Mouse (Mus musculus) megakaryocyte-erythroid progenitor cell, adult 5-6 weeks (primary cell): ENCODE measurements around the gene Bcl11a. TPM values are rescaled to one million over a fixed set of nuclear protein-coding genes. Genes with fewer than 3 reads are reported as not detected.

ENCODE experiments used
- ATAC-seq: replicated peaks from 2 replicates; pipeline ENCODE4 v1.8.0; 2016; ENCODE audit warnings: mild to moderate bottlenecking, inconsistent platforms; ENCODE audit not compliant: severe bottlenecking, poor library complexity, low FRiP score, low TSS enrichment
- total RNA-seq, 2 experiments: library from RNA; stranded (forward) in 1 of 2; stranded (reverse) in 1 of 2; fragments of 200-1000, 215-1000 nt in 1 of 2; fragments of >200 nt in 1 of 2; fragmentation: Nextera tagmentation in 1 of 2; gene quantifications; 2 replicates each; pipeline ENCODE4 v1.2.3; 2014 to 2017

Bcl11a gene
- total RNA-seq, 2 experiments from 2014 or later: 74.2 to 225 TPM

- no peak for ATAC-seq
Observed at GRCm38 (mm10) chr11:24142316-24142715, 64.5 kb downstream of the Bcl11a start.

- ATAC-seq: no peak
Observed at GRCm38 (mm10) chr11:24144159-24144946, 66.5 kb downstream of the Bcl11a start.

GRCm38 (mm10) chr11:24146034-24146433, 68.2 kb downstream of the Bcl11a start:
- no peak for ATAC-seq

- no peak for ATAC-seq
Observed at GRCm38 (mm10) chr11:24146437-24146836, 68.6 kb downstream of the Bcl11a start.

- ATAC-seq: peak; percentile 21; the same call in 1 of the 2 replicates
Observed at GRCm38 (mm10) chr11:24147698-24148097, 69.8 kb downstream of the Bcl11a start.

GRCm38 (mm10) chr11:24148545-24148944, 70.7 kb downstream of the Bcl11a start:
- peak; percentile 45 for ATAC-seq

GRCm38 (mm10) chr11:24149462-24150220, 71.8 kb downstream of the Bcl11a start:
- no peak for ATAC-seq

GRCm38 (mm10) chr11:24152076-24152784, 74.4 kb downstream of the Bcl11a start:
- no peak for ATAC-seq

- ATAC-seq: no peak
Observed at GRCm38 (mm10) chr11:24153049-24153448, 75.2 kb downstream of the Bcl11a start.

- ATAC-seq: peak; percentile 51
Observed at GRCm38 (mm10) chr11:24158026-24158425, 80.2 kb downstream of the Bcl11a start.

- no peak for ATAC-seq
Observed at GRCm38 (mm10) chr11:24159656-24160055, 81.8 kb downstream of the Bcl11a start.

- ATAC-seq: no peak
Observed at GRCm38 (mm10) chr11:24161458-24161857, 83.6 kb downstream of the Bcl11a start.

- 0 out of 2 replicates have a peak, but pooled peaks have one; percentile 9 for ATAC-seq
Observed at GRCm38 (mm10) chr11:24162056-24162455, 84.2 kb downstream of the Bcl11a start.

GRCm38 (mm10) chr11:24163072-24163471, 85.2 kb downstream of the Bcl11a start:
- ATAC-seq: no peak

GRCm38 (mm10) chr11:24164065-24164464, 86.2 kb downstream of the Bcl11a start:
- 0 out of 2 replicates have a peak, but pooled peaks have one; percentile 9 for ATAC-seq

GRCm38 (mm10) chr11:24171675-24172285, 93.9 kb downstream of the Bcl11a start:
- no peak for ATAC-seq

GRCm38 (mm10) chr11:24172585-24172984, 94.7 kb downstream of the Bcl11a start:
- ATAC-seq: no peak

- no peak for ATAC-seq
Observed at GRCm38 (mm10) chr11:24174161-24174792, 96.4 kb downstream of the Bcl11a start.

GRCm38 (mm10) chr11:24177458-24177857, 99.6 kb downstream of the Bcl11a start:
- no peak for ATAC-seq
